Mouse (Mus musculus) macrophage (primary cell): ENCODE results near the gene Peg10. TPM values are rescaled to one million over a fixed set of nuclear protein-coding genes. Genes with fewer than 3 reads are reported as not detected.
"Not testable (repeated sequence)": the region's sequence is repeated elsewhere in the genome, so short reads cannot be mapped to it uniquely, and the experiment has no call there.

Experiments used
- H3K27ac ChIP-seq: fragments of 350-480 bp; formaldehyde crosslinking; 2 replicates; pipeline ENCODE4 v1.9.0; 2021
- H3K36me3 ChIP-seq: fragments of 350-480 bp; formaldehyde crosslinking; 2 replicates; pipeline ENCODE4 v1.9.0; 2021; ENCODE audit errors: inconsistent target
- H3K4me3 ChIP-seq: fragments of 350-480 bp; formaldehyde crosslinking; 2 replicates; pipeline ENCODE4 v1.9.0; 2021; ENCODE audit errors: inconsistent target
- H3K79me2 ChIP-seq: fragments of 350-480 bp; formaldehyde crosslinking; 2 replicates; pipeline ENCODE4 v1.9.0; 2021; ENCODE audit errors: inconsistent target
- WGBS: methylation state at CpG from one replicate; pipeline ENCODE4 v1.1.7; 2026; ENCODE audit warnings: inconsistent platforms; ENCODE audit not compliant: missing documents; 5-methylcytosine and 5-hydroxymethylcytosine counted together
- polyA plus RNA-seq: library from polyadenylated mRNA; stranded (reverse); fragments of 250-400 nt; gene quantifications from 3 replicates; pipeline ENCODE4 v1.2.4, GENCODE M21; 2018; ENCODE audit warnings: inconsistent platforms

Gene Peg10
- polyA plus RNA-seq, 1 experiment from 2014 or later = 0.07 TPM

- 83% methylated on average over 2 of the region's 2 CpGs for WGBS
- H3K79me2 ChIP-seq = no peaks in the 10 kb centered on the region
These were observed 8.4 kb upstream of the Peg10 start for GRCm38 (mm10) chr6:4738717-4739116.

DNA sequence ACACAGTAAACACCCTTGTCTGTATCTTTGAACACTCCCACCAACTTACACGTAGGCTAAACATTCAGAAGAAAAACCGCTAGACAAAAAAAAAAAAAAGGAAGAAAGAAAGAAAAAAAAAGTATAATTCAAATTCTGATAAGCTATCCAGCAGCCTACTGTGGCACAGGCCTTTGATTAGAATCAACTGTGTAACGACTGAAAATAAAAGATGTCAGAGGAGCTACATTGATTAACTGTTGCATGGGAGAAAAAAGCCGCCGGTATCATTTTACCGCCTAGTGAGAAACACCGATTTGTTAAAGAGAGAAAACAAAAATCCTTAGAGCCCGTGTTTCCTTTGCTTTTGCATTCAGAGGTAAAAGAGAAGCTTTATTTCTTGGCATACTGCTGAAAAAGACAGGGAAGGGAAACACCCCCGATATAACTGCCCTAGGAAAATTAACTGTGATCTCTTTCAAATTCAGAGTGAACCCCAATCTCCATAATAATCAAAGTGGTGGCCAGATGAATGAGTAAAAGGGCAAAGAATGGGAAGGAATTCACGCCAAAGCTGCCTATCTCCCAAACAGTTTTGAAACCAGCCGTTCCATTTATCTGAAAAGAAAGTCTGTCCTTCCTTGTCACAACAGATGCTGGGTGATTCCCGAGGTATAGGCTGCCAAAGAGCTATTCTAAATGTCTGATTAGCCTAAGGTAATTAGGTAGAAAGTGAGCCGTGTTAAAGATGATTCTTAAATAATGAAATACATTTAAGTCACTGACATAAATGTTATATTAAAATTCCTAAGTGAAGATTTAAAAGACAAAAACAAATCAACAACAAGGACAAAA is 7.4 kb upstream of the Peg10 start:
- H3K4me3 ChIP-seq = no peak overlapping the region
- H3K27ac ChIP-seq = no peak overlapping the region
- 79% methylated on average over 13 of the region's 13 CpGs for WGBS
- no peaks in the 10 kb centered on the region for H3K79me2 ChIP-seq
- no peaks in the 10 kb centered on the region for H3K36me3 ChIP-seq

More at GRCm38 (mm10) chr6:4738717-4739116, 8.4 kb upstream of the Peg10 start:
- H3K27ac ChIP-seq = no peak overlapping the region
- no peaks in the 10 kb centered on the region for H3K36me3 ChIP-seq
- H3K4me3 ChIP-seq = no peak overlapping the region

- H3K79me2 ChIP-seq = no peaks in the 10 kb centered on the region
- H3K27ac ChIP-seq = no peak overlapping the region
- WGBS = 77% methylated on average over 5 of the region's 6 CpGs
These were observed 6.6 kb upstream of the Peg10 start for GRCm38 (mm10) chr6:4740511-4740910.

DNA sequence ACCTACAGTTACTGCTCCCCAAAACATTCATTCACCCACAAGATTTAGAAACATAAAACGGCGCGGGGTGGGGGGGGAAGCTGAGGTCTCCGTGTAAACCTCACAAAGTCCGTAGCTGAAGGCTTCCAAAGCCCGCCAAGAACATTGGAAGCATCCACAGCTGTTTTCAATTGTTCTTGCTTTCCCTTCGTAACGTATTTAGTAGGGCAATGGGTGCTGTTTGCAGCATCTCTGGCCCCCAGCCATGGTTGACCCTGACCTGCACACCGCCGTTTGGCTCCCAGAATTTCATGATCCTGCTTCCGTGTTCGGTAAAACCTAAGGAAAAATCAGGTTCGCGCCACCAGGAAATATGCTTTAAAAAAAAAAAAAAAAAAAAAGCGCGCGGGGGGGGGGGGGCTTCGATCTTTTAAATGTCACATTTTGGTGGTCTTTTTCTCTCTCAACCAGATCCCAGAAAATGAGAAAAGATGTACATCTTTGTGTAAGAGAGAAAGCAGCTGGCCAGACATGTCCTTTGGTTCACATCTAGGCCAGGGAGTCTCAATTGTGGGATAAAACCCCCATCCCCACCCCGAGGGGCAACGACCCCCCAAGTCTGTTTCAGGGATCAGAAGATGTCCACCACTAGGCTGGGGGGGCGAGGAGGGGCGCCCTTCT is 940 bp upstream of the Peg10 start:
- H3K4me3 ChIP-seq = no peak overlapping the region
- 31% methylated on average over 20 of the region's 22 CpGs for WGBS
- H3K36me3 ChIP-seq = no peaks in the 10 kb centered on the region
- H3K79me2 ChIP-seq = no peaks in the 10 kb centered on the region
- no peak overlapping the region for H3K27ac ChIP-seq

More at GRCm38 (mm10) chr6:4740511-4740910, 6.6 kb upstream of the Peg10 start:
- H3K4me3 ChIP-seq = no peak overlapping the region
- H3K36me3 ChIP-seq = no peaks in the 10 kb centered on the region

DNA sequence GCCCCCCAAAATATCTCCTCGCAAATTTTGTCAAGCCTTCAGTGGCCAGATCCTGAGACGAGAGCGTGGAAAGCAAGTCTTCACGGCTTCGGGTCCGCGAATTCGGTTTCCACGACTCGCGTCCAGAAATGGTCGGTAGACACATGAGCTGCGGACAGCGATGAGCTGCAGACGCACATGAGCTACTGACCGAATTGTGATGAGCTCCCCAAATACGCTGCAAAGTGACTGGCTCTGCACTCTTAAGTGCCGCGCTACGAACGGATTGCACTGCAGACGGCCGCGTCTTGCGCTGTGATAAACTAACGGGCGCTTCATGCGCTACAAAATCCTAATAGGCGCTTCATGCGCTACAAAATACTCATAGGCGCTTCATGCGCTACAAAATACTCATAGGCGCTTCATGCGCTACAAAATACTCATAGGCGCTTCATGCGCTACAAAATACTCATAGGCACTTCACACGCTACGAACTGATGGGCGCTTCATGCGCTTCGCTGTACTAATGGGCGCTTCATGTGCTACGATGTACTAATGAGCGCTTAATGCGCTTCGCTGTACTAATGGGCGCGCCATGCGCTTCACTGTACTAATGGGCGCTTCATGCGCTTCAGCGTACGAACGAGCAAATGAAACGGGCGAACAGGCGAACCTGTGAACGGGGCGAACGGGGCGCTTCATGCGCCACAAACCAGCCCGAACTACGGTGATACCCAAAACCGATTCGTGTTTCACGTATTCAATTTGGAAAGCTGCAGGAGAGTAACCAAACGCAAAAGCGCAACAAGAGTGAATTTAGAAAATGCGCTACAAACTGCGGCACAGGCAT is 785 bp downstream of the Peg10 start:
- WGBS = 44% methylated on average over 66 of the region's 71 CpGs
- H3K4me3 ChIP-seq = no peak overlapping the region; the same call in 1 of the 2 replicates
- H3K79me2 ChIP-seq = no peaks in the 10 kb centered on the region
- no peaks in the 10 kb centered on the region for H3K36me3 ChIP-seq
- no peak overlapping the region for H3K27ac ChIP-seq

DNA sequence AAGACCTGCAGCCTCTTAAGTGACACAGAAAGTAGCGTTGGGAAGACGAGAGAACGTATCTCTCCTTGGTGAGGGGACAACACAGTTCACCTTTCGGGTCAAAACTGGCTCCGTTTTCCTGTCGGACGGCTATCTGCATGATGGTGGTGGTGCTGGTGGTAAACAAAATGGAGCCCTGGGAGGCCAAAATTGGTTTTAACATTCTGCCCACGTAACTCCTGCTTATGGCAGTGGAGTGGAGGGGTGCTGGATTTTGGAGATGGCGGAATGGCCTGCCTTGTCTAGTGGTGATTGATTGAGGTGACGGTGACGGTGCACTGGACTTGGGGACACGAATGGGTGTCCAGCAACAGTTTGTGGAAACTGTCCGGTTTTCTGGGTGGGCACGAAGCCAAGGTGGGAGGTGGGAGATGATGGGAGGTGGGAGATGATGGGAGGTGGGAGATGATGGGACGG is 1.4 kb downstream of the Peg10 start:
- WGBS = 33% methylated on average over 10 of the region's 15 CpGs
- Histone ChIP-seq H3K79me2 (no peaks in the 10 kb centered on the region), H3K36me3 (no peaks in the 10 kb centered on the region), H3K27ac (no peak overlapping the region), H3K4me3 (no peak overlapping the region; the same call in 1 of the 2 replicates)

- no peak overlapping the region for H3K27ac ChIP-seq
- H3K4me3 ChIP-seq = no peak overlapping the region
- no peaks in the 10 kb centered on the region for H3K79me2 ChIP-seq
- no peaks in the 10 kb centered on the region for H3K36me3 ChIP-seq
- whole genome bisulfite sequencing = 69% methylated on average over 20 of the region's 22 CpGs
These were observed 2.0 kb downstream of the Peg10 start for GRCm38 (mm10) chr6:4749091-4749490.

DNA sequence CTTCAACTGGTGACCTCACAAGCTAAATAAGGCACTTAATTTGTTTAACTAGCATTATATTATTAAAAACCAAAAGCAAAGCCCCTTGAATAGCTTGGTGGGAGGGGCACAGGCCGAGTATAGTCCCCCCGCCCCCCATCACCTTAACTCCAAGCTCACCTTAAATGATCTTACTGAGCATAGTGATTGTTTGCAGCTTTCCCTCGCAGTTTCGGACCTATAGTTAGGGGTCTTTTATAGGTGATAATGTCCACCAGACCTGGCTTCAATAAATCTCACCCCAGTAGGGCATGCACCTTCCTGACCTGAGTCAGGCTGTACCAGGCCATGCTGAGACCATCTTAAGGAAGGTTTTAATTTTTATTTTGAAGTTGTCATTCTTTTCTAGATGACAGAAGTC is 4.2 kb downstream of the Peg10 start:
- 93% methylated on average over 4 of the region's 4 CpGs for WGBS
- H3K4me3 ChIP-seq = no peak overlapping the region

GRCm38 (mm10) chr6:4754286-4754685 is 7.2 kb downstream of the Peg10 start:
- Histone ChIP-seq H3K79me2 (no peaks in the 10 kb centered on the region), H3K36me3 (no peaks in the 10 kb centered on the region), H3K27ac (no peak overlapping the region), H3K4me3 (no peak overlapping the region)
- 91% methylated on average over 9 of the region's 10 CpGs for WGBS

More for the DNA sequence above, 4.2 kb downstream of the Peg10 start:
- no peak overlapping the region for H3K27ac ChIP-seq
- no peaks in the 10 kb centered on the region for H3K36me3 ChIP-seq
- no peaks in the 10 kb centered on the region for H3K79me2 ChIP-seq

- 95% methylated on average over 16 of the region's 16 CpGs for WGBS
- no peak overlapping the region for H3K27ac ChIP-seq
These were observed 7.8 kb downstream of the Peg10 start for GRCm38 (mm10) chr6:4754886-4755285.

DNA sequence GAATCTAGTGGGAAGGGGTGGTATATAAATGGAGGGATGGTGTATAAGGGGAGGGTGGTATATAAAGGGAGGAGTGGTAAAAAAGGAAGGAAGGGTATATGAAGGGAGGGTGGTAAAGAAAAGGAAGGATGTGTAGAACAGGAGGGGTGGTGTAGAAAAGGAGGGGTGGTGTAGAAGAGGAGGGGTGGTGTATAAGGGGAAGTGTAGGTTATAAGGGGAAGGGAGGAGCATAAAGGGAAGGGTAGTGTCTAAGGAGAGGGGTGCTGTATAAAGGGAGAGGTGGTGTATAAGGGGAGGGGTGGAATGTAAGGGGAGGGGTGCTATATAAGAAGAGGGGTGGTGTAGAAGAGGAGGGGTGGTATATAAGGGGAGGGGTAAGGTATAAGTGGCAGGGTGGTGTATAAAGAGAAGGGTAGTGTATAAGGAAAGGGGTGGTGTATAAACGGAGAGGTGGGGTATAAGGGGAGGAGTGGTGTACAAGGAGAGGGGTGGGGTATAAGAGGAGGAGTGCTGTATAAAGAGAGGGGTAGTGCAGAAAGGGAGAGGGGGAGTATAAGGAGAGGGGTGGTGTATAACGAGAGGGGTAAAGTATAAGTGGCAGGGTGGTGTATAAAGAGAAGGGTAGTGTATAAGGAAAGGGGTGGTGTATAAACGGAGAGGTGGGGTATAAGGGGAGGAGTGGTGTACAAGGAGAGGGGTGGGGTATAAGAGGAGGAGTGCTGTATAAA is 14.5 kb downstream of the Peg10 start:
- not testable (repeated sequence) for H3K36me3 ChIP-seq, H3K27ac ChIP-seq, H3K4me3 ChIP-seq, H3K79me2 ChIP-seq
- 86% methylated on average over 1 of the region's 3 CpGs for WGBS

More at GRCm38 (mm10) chr6:4754886-4755285, 7.8 kb downstream of the Peg10 start:
- H3K4me3 ChIP-seq = no peak overlapping the region
- H3K79me2 ChIP-seq = no peaks in the 10 kb centered on the region
- no peaks in the 10 kb centered on the region for H3K36me3 ChIP-seq

DNA sequence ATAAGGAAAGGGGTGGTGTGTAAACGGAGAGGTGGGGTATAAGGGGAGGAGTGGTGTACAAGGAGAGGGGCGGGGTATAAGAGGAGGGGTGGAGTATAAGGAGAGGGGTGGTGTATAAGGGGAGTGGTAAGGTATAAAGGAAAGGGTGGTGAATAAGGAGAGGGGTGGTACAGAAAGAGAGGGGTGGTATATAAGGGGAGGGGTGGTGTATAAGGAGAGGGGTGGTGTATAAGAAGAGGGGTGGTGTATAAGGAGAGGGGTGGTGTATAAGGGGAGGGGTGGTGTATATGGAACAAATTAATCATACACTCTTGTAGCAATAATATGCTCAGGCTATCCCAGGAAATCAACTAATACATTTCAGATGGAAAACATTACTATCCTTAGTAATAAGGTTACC is 15.1 kb downstream of the Peg10 start:
- no peaks in the 10 kb centered on the region for H3K36me3 ChIP-seq
- H3K4me3 ChIP-seq = no peak overlapping the region
- no peak overlapping the region for H3K27ac ChIP-seq
- H3K79me2 ChIP-seq = no peaks in the 10 kb centered on the region
- WGBS = 72% methylated on average over 2 of the region's 2 CpGs

DNA sequence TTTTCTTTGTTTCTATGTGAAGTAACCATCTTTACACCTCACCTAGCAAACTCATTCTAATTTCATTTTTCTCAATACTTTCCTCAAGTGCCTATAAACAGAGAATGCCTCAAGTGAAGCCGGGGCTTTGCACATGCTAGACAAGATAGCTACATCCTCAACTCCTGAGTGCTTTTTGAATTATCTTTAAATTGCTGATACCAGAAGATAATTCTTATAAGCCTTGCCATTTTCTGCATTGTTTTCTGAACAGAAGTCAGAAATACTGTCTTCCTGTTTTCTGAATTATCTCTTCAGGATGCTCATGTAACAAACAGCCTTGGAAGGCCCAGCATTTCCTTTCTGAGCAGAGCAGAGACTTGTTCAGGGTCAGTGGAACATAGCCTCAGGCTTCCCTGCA is 49.2 kb downstream of the Peg10 start:
- Histone ChIP-seq H3K79me2 (no peaks in the 10 kb centered on the region), H3K4me3 (no peak overlapping the region), H3K36me3 (no peaks in the 10 kb centered on the region), H3K27ac (no peak overlapping the region)
- 100% methylated on average over 1 of the region's 1 CpGs for WGBS

GRCm38 (mm10) chr6:4797317-4797716 is 50.2 kb downstream of the Peg10 start:
- not testable (repeated sequence) for H3K4me3 ChIP-seq, H3K27ac ChIP-seq, H3K36me3 ChIP-seq, H3K79me2 ChIP-seq
